Mouse (Mus musculus) heart, postnatal 0 days (tissue): Measurements from ENCODE around the gene Tent4a.

Experiments used
- CTCF ChIP-seq: IDR thresholded peaks from 2 replicates; pipeline ENCODE4 v1.5.1; 2016; ENCODE audit warnings: antibody characterized with exemption, control low read depth, low read depth
- EP300 ChIP-seq: IDR thresholded peaks from 2 replicates; pipeline ENCODE4 v1.6.1; 2016; ENCODE audit warnings: antibody characterized with exemption, low read depth

DNA sequence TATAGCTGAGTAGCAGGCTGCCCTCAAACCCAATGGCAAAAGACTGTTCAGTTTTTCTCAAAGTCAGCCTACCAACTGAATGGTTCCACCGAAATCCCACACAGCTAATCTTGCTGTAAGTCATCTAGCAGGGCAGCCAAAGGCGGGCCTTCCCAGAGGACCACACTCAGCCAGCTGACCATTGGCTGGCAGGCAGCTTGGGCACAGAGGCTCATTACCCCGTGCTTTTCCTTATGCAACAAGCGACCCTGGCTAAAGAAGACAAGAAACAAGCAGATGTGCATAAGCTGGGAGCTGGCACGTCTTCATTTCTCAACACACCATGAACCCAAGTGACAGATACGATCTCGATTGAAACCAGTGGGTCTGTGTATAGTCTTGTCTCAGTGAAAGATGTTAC is 2.9 kb upstream of the Tent4a start:
- TF ChIP-seq CTCF (no peak), EP300 (no peak)
